Mouse (Mus musculus) adrenal gland, postnatal 4 days (tissue): ENCODE data around the gene Accsl. TPM values are rescaled to one million over a fixed set of nuclear protein-coding genes. Genes with fewer than 3 reads are reported as not detected.
A peak's percentile ranks its signal among the peaks of the same experiment; 100 is the strongest.

Experiments used
- DNase-seq, 2 experiments: peaks; one replicate each; pipeline ENCODE4 v3.0.0; 2021 to 2022; ENCODE audit warnings: low spot score in 2 of 2, mixed read lengths in 2 of 2
- total RNA-seq, 2 experiments: library from RNA; stranded (reverse); gene quantifications; 2 replicates each; pipeline ENCODE4 v1.2.3; 2021

The Accsl gene
- total RNA-seq, 2 experiments from 2014 or later = 0.22 to 0.99 TPM

DNA sequence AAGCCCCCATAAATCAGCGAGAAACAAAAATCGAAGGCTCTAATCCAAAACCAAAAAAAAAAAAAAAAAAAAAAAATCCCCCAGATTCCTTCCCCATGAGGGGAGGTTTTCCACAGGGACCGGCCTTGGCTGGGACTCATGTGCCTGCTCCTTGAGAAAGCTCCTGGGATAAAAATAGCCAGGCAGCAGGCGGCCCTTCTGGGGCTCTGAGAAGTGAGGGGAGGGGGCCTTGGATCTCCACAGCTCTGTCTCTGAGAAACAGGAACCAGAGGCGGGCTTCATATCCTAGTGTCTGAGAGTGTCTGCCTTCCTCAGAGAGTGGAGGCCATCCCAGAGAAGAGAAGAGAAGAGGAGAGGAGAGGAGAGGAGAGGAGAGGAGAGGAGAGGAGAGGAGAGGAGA, 8.0 kb upstream of the Accsl start:
- DNase-seq = no peak

DNA sequence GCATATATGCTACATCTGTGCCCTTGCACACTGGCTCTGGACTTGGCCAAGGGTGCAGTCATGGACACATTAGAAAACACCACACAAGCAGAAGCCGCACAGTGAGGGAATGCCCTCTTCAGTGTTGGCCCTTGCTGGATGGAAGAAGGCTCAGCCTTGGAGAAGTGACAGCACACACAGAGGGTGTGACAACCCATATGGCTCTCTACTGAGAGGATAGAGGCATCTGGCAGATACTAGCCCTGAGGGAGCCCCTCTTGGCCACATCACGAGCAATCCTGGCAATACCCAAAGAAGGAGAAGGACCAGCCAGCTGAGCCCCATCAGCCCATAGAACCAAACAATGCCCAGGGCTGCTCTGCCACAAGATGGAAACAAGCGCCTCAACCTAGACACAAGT, 5.6 kb upstream of the Accsl start:
- no peak for DNase-seq

- no peak for DNase-seq
Measured at GRCm38 (mm10) chr2:93874227-93874514, 5.2 kb upstream of the Accsl start.

DNA sequence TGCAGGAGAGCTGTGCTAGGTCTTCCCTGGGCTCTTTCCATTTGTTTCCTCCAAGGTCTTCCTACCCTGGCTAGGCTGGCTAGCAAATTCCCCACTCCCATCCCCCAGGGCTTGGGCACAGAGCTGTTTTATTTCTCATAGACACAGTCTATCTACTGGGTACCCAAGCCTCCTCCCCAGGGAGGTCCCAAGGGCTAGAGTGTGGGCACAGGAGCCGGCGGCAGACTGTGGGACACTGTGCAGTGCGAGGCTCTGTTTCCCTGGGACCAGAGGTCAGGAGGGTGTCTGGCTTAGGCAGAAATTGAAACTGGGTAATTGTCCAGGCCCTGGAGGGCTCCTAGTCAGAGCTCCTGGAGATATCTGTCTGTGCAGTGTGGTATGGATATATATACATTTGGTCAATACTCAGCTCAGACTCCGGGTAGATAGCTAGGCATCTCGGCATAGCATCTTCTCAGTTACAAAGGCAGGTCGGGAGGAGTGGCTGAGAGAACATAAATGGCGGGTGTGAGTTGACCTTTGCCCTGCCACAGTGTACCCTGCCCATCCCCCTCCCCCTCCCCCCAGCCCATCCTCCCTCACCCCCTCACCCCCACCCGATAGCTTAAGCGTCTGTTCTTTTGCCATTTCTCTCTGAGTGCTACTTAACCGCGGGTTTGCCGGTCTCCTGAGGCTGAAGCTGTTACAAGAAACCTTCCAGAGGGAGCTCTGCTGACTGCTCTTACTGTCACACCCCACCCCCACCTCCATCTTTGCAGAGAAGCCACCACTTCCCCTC, 4.7 kb upstream of the Accsl start:
- DNase-seq = no peak

DNA sequence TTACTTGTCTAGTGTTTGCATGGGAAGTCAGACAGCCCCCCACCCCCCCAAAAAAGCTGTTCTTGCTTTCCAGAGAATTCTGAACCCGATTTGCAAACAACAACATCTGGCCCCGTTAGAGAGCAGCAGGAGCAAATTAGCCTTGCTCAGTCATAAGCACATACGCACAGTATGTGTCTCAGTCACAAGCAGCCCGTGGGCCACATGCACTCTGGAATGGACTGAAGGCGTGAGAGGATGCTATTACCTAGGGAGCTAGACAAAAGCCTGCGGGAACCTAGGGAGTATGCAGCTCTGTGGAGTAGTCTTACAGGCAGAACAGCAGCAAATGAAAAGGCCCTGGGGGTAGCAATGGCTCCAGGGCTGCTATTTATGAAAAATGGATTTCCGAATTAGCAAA, 3.3 kb upstream of the Accsl start:
- DNase-seq = no peak

DNA sequence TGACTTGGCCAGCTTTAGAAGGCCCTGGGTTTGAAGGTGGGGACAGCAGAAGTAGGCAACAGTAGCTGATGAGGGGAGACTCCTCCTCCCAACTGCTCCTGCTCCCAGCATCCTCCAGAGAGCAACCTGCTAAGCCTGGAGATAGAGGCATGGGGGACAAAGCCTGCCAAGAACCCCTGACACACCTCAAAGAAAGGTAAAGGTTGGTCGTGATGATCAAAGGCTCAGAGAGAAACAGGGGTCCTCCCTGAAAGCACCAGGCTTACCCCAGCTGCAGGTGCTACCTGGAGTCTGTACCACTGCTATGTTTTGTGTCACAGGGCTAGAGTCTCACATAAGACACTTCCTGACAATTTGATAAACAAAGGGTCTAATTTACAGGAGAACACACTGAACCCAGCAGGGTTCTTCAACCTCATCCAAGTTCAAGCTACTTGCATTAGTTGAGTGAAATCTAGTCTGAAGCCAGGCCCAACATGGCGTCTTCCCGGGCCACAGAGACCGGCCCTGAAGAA, 2.5 kb upstream of the Accsl start:
- DNase-seq = no peak

DNA sequence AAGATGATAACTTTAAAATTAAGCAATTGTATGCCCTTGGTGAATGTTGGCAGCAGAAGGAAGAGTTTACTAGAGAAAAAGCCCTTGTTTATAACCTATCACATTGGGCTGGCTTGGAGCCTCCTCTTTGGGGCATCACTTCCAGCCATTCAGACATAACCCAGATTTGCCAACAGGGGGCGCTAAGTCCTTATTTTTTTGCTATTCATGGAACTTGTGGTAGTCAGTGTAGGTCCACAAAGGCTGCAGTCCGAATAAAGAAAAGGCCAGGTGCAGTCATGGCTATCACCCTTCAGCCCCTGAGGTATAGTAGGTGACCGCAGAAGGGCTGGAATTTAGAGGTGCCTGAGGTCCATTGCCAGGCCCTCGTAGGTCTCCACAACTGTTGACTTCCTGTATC, 1.9 kb upstream of the Accsl start:
- DNase-seq = peak; percentile 49 to 57

DNA sequence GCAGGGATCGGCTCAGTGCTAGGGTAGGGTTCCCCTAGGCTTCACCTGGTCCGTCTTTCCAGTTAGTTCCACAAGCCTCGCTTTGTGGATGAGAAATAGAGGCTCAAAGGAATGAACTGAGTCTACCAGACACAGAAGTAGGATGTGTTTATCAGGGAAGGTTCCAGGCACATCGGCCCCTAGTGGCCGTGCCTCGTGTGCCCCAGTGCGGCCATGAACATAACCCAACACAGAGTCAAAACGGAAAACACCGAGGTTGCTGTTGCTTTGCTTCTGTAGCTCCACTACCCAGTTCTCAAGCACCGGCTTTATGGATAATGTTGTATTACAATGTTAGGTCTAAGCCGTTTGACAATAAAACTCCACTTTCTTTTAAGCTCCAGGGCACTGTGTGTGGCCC, 391 bp downstream of the Accsl start:
- no peak for DNase-seq

DNA sequence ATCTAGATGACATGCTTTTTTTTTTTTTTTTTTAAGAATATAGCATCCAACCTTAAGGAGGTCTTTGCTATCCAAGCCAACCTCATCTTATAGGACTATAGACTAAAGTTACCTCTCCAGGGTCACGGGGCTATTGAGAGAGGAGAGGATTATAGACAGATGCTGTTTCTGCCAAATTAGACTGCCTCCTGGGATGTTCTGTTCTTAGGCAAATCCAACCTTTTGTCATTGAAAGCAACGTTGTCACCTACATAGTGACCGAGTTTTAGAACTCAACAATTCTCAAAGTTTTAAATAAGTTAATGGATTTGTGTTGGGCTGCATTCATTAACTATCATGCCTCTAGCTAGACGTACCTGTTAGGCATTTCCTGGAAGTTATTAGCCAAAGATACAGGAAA, 5.7 kb downstream of the Accsl start:
- DNase-seq = no peak

DNA sequence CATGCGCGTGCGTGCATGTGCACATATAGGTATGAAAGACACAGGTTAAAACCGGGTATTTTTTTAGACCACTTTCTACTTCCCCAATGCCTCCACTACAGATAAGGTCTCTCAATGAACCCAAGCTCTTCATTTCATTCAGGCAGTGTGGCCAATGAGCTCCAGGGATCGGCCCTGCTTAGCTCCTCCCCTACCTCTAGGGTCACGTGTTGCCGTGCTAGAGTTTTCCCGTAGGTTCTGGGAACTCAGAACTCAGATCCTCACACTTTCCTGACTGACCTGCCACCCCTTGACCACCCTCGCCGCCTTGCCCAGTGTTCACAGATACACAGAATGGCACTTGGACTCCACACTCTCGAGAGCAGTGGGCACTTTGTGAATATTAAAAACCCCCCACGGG, 10.1 kb downstream of the Accsl start:
- no peak for DNase-seq

GRCm38 (mm10) chr2:93851303-93851702, 17.7 kb downstream of the Accsl start:
- DNase-seq = no peak

- no peak for DNase-seq
Measured at GRCm38 (mm10) chr2:93850317-93850944, 18.5 kb downstream of the Accsl start.

- DNase-seq = peak; percentile 44 to 60
Measured at GRCm38 (mm10) chr2:93849505-93850089, 19.4 kb downstream of the Accsl start, which contains the start of gene Accs. Gene Accs (minus strand): TSS chr2:93849943.

DNA sequence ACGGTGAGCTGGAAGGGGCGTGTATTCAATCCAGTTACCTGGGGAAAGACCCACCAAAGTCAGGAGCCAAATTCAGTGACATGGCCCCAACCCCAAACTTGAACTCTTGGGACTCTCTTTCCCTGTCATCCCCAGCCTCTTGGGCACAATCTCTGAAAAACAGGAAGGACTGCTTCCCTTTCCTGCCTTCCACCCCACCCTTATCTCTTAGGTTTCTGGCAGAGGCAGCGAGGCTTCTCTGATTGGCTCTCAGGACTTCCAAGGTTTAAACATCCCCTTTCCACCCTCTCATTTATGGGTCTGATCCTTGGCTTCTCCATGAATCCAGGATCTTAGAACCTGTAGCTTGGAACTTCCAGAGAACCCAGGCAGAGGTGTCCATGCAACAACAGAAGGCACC, 27.6 kb downstream of the Accsl start:
- DNase-seq = no peak

DNA sequence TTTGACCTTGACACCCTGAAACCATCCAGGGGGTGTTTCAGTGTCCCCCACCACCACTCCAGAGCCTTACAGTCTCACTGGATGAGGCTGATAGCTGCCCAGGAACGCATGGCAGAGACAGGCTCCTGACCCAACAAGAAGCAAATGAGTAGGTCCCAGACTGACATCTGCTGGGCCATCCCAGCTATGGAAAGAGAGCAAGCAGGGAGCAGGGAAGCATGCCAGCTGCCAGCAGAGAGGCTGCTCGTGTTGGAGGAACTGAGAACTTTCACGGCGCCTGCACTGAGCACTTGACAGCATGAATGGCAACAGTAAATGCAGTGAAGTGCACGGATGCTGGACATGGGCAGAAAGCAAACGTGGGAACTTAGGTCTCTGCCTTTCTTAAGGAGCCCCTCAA, 28.8 kb downstream of the Accsl start:
- no peak for DNase-seq

GRCm38 (mm10) chr2:93838931-93839330, 30.0 kb downstream of the Accsl start:
- no peak for DNase-seq

DNA sequence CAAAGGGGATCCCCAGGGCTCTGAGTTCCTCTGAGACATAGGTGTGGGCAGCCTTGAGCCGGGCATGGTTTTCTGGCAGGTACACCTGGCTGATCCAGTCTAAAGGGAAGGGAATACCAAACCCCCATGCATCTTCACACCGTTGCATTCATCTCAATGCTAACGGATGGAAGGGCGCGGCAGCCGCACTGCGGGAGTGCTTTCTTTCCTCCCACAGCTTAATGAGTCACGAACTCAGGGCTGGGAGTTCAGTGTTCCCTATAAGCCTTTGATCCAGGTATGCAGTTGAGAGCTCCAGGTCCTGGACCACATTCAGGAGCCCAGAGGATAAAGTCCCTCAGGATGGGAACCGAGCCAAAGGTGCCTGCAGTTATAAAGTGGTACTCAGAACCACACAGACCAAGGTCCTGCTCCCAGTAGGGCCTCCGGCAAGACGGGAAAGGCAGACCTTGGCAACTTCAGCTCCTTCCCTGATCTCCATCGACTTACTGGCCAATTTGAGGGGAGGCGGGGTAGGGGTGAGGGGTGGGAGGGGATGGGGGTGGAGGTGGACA, 32.6 kb downstream of the Accsl start:
- DNase-seq = no peak

DNA sequence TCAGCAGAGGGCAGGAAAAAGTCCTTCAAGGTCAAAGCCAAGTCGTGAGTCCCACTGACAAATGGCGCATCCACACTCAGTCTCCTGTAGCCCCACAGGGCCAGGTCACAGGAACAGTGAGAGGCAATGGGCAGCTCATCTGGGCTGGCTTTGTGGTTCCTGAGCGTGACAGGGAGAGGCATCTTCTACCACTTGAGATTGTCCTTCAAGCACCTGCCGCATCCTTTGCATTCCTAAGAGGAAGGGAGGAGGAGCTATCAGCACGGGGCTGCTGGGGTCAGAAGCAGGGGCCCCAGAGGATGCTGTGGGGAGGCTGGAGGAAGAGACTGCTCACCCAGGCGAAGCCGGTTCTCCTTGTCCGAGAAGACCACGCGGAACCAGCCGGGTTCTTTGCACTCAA, 33.4 kb downstream of the Accsl start:
- DNase-seq = no peak

- peak in 1 of 2 experiments; percentile 57 for DNase-seq
Measured at GRCm38 (mm10) chr2:93823519-93823918, 45.4 kb downstream of the Accsl start.

GRCm38 (mm10) chr2:93822045-93822749, 46.8 kb downstream of the Accsl start, which contains the start of gene Ext2:
Gene Ext2 (minus strand): TSS chr2:93822568.
- DNase-seq = peak; percentile 83 to 87

- no peak for DNase-seq
Measured at GRCm38 (mm10) chr2:93817791-93818190, 51.2 kb downstream of the Accsl start.
